Mouse (Mus musculus): ENCODE data around the gene Hoxa10.

The Hoxa10 gene

GRCm38 (mm10) chr6:52230516-52231165 is 10.0 kb downstream of the Hoxa10 start, which contains the start of gene Hoxa9:
Hoxa9 (minus strand) TSS chr6:52231089.
- DNase-seq (ENCODE audit: low spot score in 2 of 2), result peak in 1 of 2 experiments; percentile 3

GRCm38 (mm10) chr6:52229558-52230416 is 10.9 kb downstream of the Hoxa10 start:
- no peak for DNase-seq (ENCODE audit: low spot score in 2 of 2)

- DNase-seq (ENCODE audit: low spot score in 2 of 2), result no peak
Measured at GRCm38 (mm10) chr6:52228475-52229465, 11.9 kb downstream of the Hoxa10 start.

GRCm38 (mm10) chr6:52227470-52228222 is 13.0 kb downstream of the Hoxa10 start:
- no peak for DNase-seq (ENCODE audit: low spot score in 2 of 2)

- no peak for DNase-seq (ENCODE audit: low spot score in 2 of 2)
Measured at GRCm38 (mm10) chr6:52226569-52227257, 13.9 kb downstream of the Hoxa10 start.

- peak in 1 of 2 experiments; percentile 54 for DNase-seq (ENCODE audit: low spot score in 2 of 2)
Measured at GRCm38 (mm10) chr6:52225612-52226568, 14.8 kb downstream of the Hoxa10 start.

GRCm38 (mm10) chr6:52224895-52225611 is 15.6 kb downstream of the Hoxa10 start:
- DNase-seq (ENCODE audit: low spot score in 2 of 2), result no peak

GRCm38 (mm10) chr6:52223939-52224760 is 16.5 kb downstream of the Hoxa10 start:
- peak in 1 of 2 experiments; percentile 11 for DNase-seq (ENCODE audit: low spot score in 2 of 2)

GRCm38 (mm10) chr6:52222729-52223128 is 17.9 kb downstream of the Hoxa10 start:
- no peak for DNase-seq (ENCODE audit: low spot score in 2 of 2)

- no peak for DNase-seq (ENCODE audit: low spot score in 2 of 2)
Measured at GRCm38 (mm10) chr6:52221993-52222685, 18.5 kb downstream of the Hoxa10 start.

- peak; percentile 73 to 83 for DNase-seq (ENCODE audit: low spot score in 2 of 2)
Measured at GRCm38 (mm10) chr6:52221337-52221992, 19.2 kb downstream of the Hoxa10 start, which contains the start of gene Hoxa7. Hoxa7 (minus strand) TSS chr6:52221854.

- DNase-seq (ENCODE audit: low spot score in 2 of 2), result no peak
Measured at GRCm38 (mm10) chr6:52220865-52221310, 19.8 kb downstream of the Hoxa10 start.

GRCm38 (mm10) chr6:52220003-52220864 is 20.4 kb downstream of the Hoxa10 start:
- peak in 1 of 2 experiments; percentile 22 for DNase-seq (ENCODE audit: low spot score in 2 of 2)

- DNase-seq (ENCODE audit: low spot score in 2 of 2), result no peak
Measured at GRCm38 (mm10) chr6:52219234-52219942, 21.3 kb downstream of the Hoxa10 start.
